Mouse (Mus musculus): ENCODE results near the gene Psenen.
A peak's percentile ranks its signal among the peaks of the same experiment; 100 is the strongest.

DNA sequence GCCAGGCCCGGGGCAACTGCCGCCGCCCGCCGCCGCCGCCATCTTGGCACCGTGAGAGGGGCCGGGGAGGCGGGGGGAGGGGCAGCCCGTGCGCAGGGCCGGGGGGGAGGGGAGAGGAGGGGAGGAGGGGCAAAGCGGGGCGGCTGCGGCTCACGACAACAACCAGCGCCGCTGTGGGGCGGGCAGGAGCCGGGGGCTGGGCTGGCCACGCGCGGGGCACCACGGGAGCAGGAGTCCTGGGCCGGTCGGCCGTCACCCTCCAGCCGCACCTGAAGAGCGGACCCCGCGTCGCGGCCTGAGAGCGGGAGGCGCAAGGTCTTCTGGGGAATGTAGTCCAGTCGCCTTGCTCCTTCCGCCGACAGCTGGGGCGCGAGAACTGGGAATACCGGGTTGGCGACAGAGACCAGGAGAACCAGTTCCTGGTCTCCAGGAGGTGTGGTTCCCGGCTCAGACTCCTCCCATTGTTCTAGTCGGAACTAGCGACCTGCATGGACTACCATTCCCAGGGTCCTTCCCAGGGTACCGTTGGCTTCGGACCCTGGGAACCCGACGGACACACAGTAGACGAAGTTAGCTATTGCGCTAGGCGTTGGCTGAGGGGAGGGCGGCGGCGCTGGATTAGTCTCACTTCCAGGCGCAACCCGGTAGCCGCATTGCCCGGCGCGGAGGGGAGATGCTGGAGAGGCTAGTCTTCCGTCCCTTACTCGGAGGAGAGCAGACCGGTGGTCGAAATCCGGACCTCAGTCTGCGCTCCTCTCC is 25.4 kb upstream of the Psenen start, which contains the start of gene Kmt2b:
- TF ChIP-seq POLR2A (IDR thresholded peaks at IDR 0.05; ENCODE audit: control insufficient read depth, extremely low read depth, insufficient read depth, low read length, poor library complexity) (peak; percentile 50; the same call in 1 of the 2 replicates), CTCF (IDR thresholded peaks at IDR 0.05; ENCODE audit: borderline replicate concordance, control insufficient read depth, extremely low read depth, insufficient read depth, low read length, poor library complexity) (0 out of 2 replicates have a peak, but pooled peaks have one; percentile 13)
